Mouse (Mus musculus) MEL (cell line): ENCODE measurements at regions not wholly inside any gene's neighbourhood (a gene's known extent, or its start where the extent isn't known, plus 50 kb on each side); places are given as distances from the start of the nearest gene placed in this dataset.

ENCODE experiments used
- DNase-seq: peaks from one replicate; pipeline ENCODE4 v3.0.0; 2011; ENCODE audit warnings: low read depth, low spot score
- H3K27ac ChIP-seq: 2 replicates; pipeline ENCODE4 v1.5.1; 2012; ENCODE audit warnings: low read depth, mild to moderate bottlenecking, control low read depth, low read length, moderate library complexity; ENCODE audit not compliant: control insufficient read depth
- H3K27me3 ChIP-seq, 2 experiments: fragments of 150-350 bp in 1 of 2; sonication (generic) in 1 of 2; 2 replicates each; pipeline ENCODE4 v1.6.1; 2012; ENCODE audit warnings: low read length in 2 of 2, mild to moderate bottlenecking in 2 of 2, improper control_type of control experiment in 1 of 2, moderate library complexity in 1 of 2; ENCODE audit not compliant: insufficient read depth in 2 of 2, control insufficient read depth in 1 of 2
- H3K36me3 ChIP-seq, 2 experiments: 2 replicates each; pipeline ENCODE4 v1.6.1; 2012 to 2014; ENCODE audit warnings: low read length in 2 of 2, improper control_type of control experiment in 1 of 2, inconsistent platforms in 1 of 2, mild to moderate bottlenecking in 1 of 2; ENCODE audit not compliant: insufficient read depth in 2 of 2, control insufficient read depth in 1 of 2
- H3K4me1 ChIP-seq, 2 experiments: fragments of 150-350 bp in 1 of 2; sonication (generic) in 1 of 2; 2 replicates each; pipeline ENCODE4 v1.6.1; 2012; ENCODE audit warnings: low read length in 2 of 2, improper control_type of control experiment in 1 of 2, mild to moderate bottlenecking in 1 of 2; ENCODE audit not compliant: insufficient read depth in 2 of 2, control insufficient read depth in 1 of 2
- H3K4me3 ChIP-seq, 2 experiments: fragments of 150-350 bp in 1 of 2; sonication (generic) in 1 of 2; 2 replicates each; pipeline ENCODE4 v1.5.1; 2012; ENCODE audit warnings: low read depth in 2 of 2, low read length in 2 of 2, mild to moderate bottlenecking in 2 of 2, moderate library complexity in 2 of 2, control low read depth in 1 of 2, improper control_type of control experiment in 1 of 2; ENCODE audit not compliant: control insufficient read depth in 1 of 2, insufficient read depth in 1 of 2
- H3K79me2 ChIP-seq: 2 replicates; pipeline ENCODE4 v1.6.1; 2012; ENCODE audit warnings: mild to moderate bottlenecking, low read length, moderate library complexity; ENCODE audit not compliant: control insufficient read depth, poor library complexity, insufficient read depth
- H3K9ac ChIP-seq: 2 replicates; pipeline ENCODE4 v1.6.1; 2012; ENCODE audit warnings: low read depth, mild to moderate bottlenecking, control low read depth, low read length, moderate library complexity; ENCODE audit not compliant: control insufficient read depth, poor library complexity, severe bottlenecking
- H3K9me3 ChIP-seq: fragments of 150-350 bp; sonication (generic); replicated peaks from 2 replicates; pipeline ENCODE4 v1.6.1; 2012; ENCODE audit warnings: mild to moderate bottlenecking, low read length, improper control_type of control experiment, moderate library complexity; ENCODE audit not compliant: insufficient read depth
- GABPA ChIP-seq: IDR thresholded peaks from 2 replicates; pipeline ENCODE4 v1.6.1; 2012; ENCODE audit warnings: low read depth, mild to moderate bottlenecking, inconsistent platforms, low read length, improper control_type of control experiment, moderate library complexity
- HCFC1 ChIP-seq: IDR thresholded peaks from 2 replicates; pipeline ENCODE4 v1.6.1; 2012; ENCODE audit warnings: low read depth, mild to moderate bottlenecking, inconsistent platforms, low read length, improper control_type of control experiment, moderate library complexity
- MAX ChIP-seq: IDR thresholded peaks from 2 replicates; pipeline ENCODE4 v1.6.1; 2011; ENCODE audit warnings: low read length, improper control_type of control experiment
- MAZ ChIP-seq: IDR thresholded peaks from 2 replicates; pipeline ENCODE4 v1.6.1; 2012; ENCODE audit warnings: low read depth, mild to moderate bottlenecking, inconsistent platforms, low read length, improper control_type of control experiment
- MXI1 ChIP-seq: IDR thresholded peaks from 2 replicates; pipeline ENCODE4 v1.6.1; 2011; ENCODE audit warnings: mild to moderate bottlenecking, low read depth, low read length, improper control_type of control experiment
- POLR2AphosphoS5 ChIP-seq: IDR thresholded peaks from 2 replicates; pipeline ENCODE4 v1.6.1; 2012; ENCODE audit warnings: low read depth, borderline replicate concordance, mild to moderate bottlenecking, inconsistent platforms, low read length, moderate library complexity, mixed read lengths
- RAD21 ChIP-seq: IDR thresholded peaks from 2 replicates; pipeline ENCODE4 v1.6.1; 2011; ENCODE audit warnings: mild to moderate bottlenecking, low read depth, low read length, improper control_type of control experiment
- SIN3A ChIP-seq: IDR thresholded peaks from 2 replicates; pipeline ENCODE4 v1.6.1; 2012; ENCODE audit warnings: low read length, improper control_type of control experiment, inconsistent platforms
- SMC3 ChIP-seq: IDR thresholded peaks from 2 replicates; pipeline ENCODE4 v1.6.1; 2011; ENCODE audit warnings: low read depth, low read length, improper control_type of control experiment
- ZKSCAN1 ChIP-seq: IDR thresholded peaks from 2 replicates; pipeline ENCODE4 v1.6.1; 2012; ENCODE audit warnings: low read depth, mild to moderate bottlenecking, inconsistent platforms, low read length, improper control_type of control experiment, moderate library complexity

DNA sequence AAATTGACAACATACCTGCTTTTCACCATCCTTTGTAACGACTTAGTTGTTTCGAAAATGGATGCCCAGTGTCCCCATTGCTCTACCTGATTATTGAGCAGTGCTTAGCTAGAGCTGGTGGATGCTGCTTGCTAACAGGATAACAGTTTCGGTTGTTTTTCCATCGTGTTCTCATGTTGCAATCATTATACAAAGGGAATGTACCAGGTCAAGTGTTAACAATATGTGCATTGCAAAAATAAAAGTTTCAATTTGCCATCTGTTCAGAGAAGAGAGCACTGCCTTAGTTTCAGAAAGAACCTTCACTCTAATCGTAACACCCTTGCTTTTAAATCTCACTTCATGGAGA is 96.6 kb upstream of the Igbp1b start:
- no peak overlapping the region for H3K27ac ChIP-seq
- no peaks in the 10 kb centered on the region for H3K36me3 ChIP-seq
- no peak for TF ChIP-seq RAD21
- TF ChIP-seq MXI1: no peak
- no peak for TF ChIP-seq MAZ
- TF ChIP-seq SMC3: no peak
- TF ChIP-seq SIN3A: no peak
- no peak for TF ChIP-seq MAX
- H3K9me3 ChIP-seq: no peaks in the 10 kb centered on the region
- DNase-seq: no peak
- no peak overlapping the region for H3K4me3 ChIP-seq
- no peaks in the 10 kb centered on the region for H3K79me2 ChIP-seq
- no peak overlapping the region for H3K9ac ChIP-seq
- H3K27me3 ChIP-seq: no peaks in the 10 kb centered on the region
- H3K4me1 ChIP-seq: no peaks in the 10 kb centered on the region

DNA sequence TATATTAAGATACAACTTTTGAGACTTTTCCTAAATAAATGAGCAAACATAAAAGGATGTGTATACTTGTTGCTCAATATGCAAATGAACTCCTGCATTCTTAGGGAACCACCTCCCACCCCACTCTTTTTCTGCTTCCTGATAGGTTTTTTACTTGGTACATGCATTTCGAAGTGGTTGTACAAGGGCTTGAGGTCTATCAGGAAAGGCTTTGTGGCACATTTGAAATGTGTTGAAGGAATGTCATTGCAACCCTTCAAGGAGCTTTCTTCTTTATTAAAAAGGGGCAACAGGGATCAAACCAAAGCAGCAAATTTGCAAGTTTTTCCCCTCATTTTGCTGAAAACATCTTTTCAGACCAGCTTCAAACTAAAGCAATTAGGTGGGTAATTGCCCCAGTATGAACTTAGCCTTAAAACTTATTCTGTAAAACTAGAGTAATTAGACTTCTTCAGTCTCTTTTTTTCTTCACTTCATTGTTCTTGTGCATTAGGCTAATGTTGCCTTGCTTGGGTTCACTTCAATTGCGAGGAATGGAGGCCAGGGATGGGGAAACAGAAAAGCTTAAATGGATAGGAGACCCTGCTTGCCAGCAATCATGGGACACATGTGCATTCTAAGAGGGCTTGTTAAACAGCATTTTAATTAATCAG is 96.1 kb upstream of the Igbp1b start:
- no peaks in the 10 kb centered on the region for H3K79me2 ChIP-seq
- H3K27ac ChIP-seq: no peak overlapping the region
- no peak overlapping the region for H3K4me3 ChIP-seq
- no peaks in the 10 kb centered on the region for H3K9me3 ChIP-seq
- no peaks in the 10 kb centered on the region for H3K36me3 ChIP-seq
- H3K9ac ChIP-seq: no peak overlapping the region
- H3K27me3 ChIP-seq: no peaks in the 10 kb centered on the region
- TF ChIP-seq ZKSCAN1: no peak
- TF ChIP-seq GABPA: no peak
- no peak for TF ChIP-seq POLR2AphosphoS5
- TF ChIP-seq RAD21: no peak
- TF ChIP-seq MAZ: no peak
- no peak for DNase-seq
- no peaks in the 10 kb centered on the region for H3K4me1 ChIP-seq

DNA sequence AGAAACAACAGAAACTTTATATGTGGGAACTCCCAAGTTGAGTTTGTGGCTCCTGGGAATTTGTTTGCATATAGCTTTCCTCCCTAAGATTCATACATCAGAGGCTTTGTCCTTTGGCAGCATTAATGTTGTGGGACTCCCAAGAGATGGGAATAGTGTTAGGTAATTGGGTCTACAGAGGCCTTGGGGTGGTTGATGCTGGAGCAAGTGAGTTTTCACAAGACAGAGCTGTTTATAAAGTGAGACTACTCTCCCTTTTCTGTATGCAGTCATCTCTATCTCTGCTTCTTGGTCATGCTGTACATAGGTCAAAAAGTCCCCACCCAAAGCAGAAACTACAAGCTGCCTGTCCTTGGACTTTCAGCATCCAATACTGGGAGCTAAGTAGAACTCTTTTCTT is 59.4 kb upstream of the Igbp1b start:
- Histone ChIP-seq H3K9me3 (no peaks in the 10 kb centered on the region), H3K27me3 (no peaks in the 10 kb centered on the region), H3K4me1 (no peaks in the 10 kb centered on the region), H3K79me2 (no peaks in the 10 kb centered on the region), H3K9ac (no peak overlapping the region), H3K4me3 (no peak overlapping the region), H3K36me3 (no peaks in the 10 kb centered on the region), H3K27ac (no peak overlapping the region)
- DNase-seq: no peak
- no peak for TF ChIP-seq POLR2AphosphoS5
- no peak for TF ChIP-seq HCFC1
